Mouse (Mus musculus): ENCODE data around the gene Ipo13. TPM values are rescaled to one million over a fixed set of nuclear protein-coding genes. Genes with fewer than 3 reads are reported as not detected.

Gene Ipo13
- polyA plus RNA-seq, 1 experiment from 2014 or later: 66.9 TPM

GRCm38 (mm10) chr4:117929391-117929881, 14.6 kb upstream of the Ipo13 start, which contains the start of gene Artn:
Artn (minus strand) TSS chr4:117929763.
- Histone ChIP-seq H3K9ac (ENCODE audit: low read depth, low read length) (peak within 1 kb of the TSS; percentile 38; the same call in 1 of the 2 replicates), H3K4me1 (ENCODE audit: control insufficient read depth, insufficient read depth, low read length) (peaks cover 9% of the 10 kb centered on the region), H3K9me3 (replicated peaks; ENCODE audit: control insufficient read depth, low read length, poor library complexity, severe bottlenecking) (no peaks in the 10 kb centered on the region), H3K4me3 (ENCODE audit: low read depth, low read length) (peak within 1 kb of the TSS; percentile 23), H3K27me3 (ENCODE audit: control insufficient read depth, insufficient read depth, low read depth, low read length) (peaks cover 31% of the 10 kb centered on the region), H3K4me2 (ENCODE audit: low read length) (peak within 1 kb of the TSS; percentile 50), H3K36me3 (ENCODE audit: control insufficient read depth, insufficient read depth, low read length) (peaks cover 2% of the 10 kb centered on the region; the same call in 1 of the 2 replicates), H3K27ac (ENCODE audit: low read length) (no peak within 1 kb of the TSS)
- no peak for ATAC-seq
- WGBS: under 1% methylated on average over 32 of the region's 33 CpGs

- no peak overlapping the region for H3K27ac ChIP-seq (ENCODE audit: low read length)
- H3K9ac ChIP-seq (ENCODE audit: low read depth, low read length): no peak overlapping the region
- no peaks in the 10 kb centered on the region for H3K9me3 ChIP-seq (replicated peaks; ENCODE audit: control insufficient read depth, low read length, poor library complexity, severe bottlenecking)
- ATAC-seq: peak; percentile 5; the same call in 1 of the 2 replicates
- H3K4me3 ChIP-seq (ENCODE audit: low read depth, low read length): no peak overlapping the region
- 3% methylated on average over 13 of the region's 13 CpGs for WGBS
- H3K4me1 ChIP-seq (ENCODE audit: control insufficient read depth, insufficient read depth, low read length): peaks cover 9% of the 10 kb centered on the region
- peaks cover 2% of the 10 kb centered on the region; the same call in 1 of the 2 replicates for H3K36me3 ChIP-seq (ENCODE audit: control insufficient read depth, insufficient read depth, low read length)
- peaks cover 31% of the 10 kb centered on the region for H3K27me3 ChIP-seq (ENCODE audit: control insufficient read depth, insufficient read depth, low read depth, low read length)
- peak overlapping the region; percentile 50 for H3K4me2 ChIP-seq (ENCODE audit: low read length)
Observed at GRCm38 (mm10) chr4:117928699-117929241, 14.0 kb upstream of the Ipo13 start.

DNA sequence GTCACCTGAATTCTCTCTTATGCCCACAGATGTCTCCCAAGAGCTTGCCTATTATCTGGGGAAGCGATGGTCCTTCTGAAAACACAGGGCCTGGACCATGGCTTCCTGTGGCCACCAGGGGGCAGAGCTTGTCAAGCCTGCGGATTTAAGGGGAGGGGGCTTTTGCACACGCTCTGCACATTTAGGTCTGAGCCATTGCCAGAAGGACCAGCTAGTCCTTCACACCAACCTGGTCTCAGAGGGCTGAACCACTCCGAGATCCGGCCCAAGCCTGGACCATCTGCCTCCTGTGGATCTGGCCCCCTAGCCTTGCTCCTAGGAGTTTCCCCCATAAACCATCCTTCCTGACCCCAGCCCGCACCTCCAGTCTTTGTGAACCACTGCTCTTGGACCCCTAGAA, 13.4 kb upstream of the Ipo13 start:
- Histone ChIP-seq H3K9ac (ENCODE audit: low read depth, low read length) (no peak overlapping the region), H3K4me1 (ENCODE audit: control insufficient read depth, insufficient read depth, low read length) (peaks cover 9% of the 10 kb centered on the region), H3K36me3 (ENCODE audit: control insufficient read depth, insufficient read depth, low read length) (peaks cover 2% of the 10 kb centered on the region; the same call in 1 of the 2 replicates), H3K4me3 (ENCODE audit: low read depth, low read length) (no peak overlapping the region), H3K9me3 (replicated peaks; ENCODE audit: control insufficient read depth, low read length, poor library complexity, severe bottlenecking) (no peaks in the 10 kb centered on the region), H3K4me2 (ENCODE audit: low read length) (no peak overlapping the region), H3K27me3 (ENCODE audit: control insufficient read depth, insufficient read depth, low read depth, low read length) (peaks cover 31% of the 10 kb centered on the region), H3K27ac (ENCODE audit: low read length) (no peak overlapping the region)
- 14% methylated on average over 6 of the region's 6 CpGs for WGBS
- ATAC-seq: peak; percentile 40

- peak; percentile 79 for ATAC-seq
Observed at GRCm38 (mm10) chr4:117926545-117927482, 12.0 kb upstream of the Ipo13 start.

DNA sequence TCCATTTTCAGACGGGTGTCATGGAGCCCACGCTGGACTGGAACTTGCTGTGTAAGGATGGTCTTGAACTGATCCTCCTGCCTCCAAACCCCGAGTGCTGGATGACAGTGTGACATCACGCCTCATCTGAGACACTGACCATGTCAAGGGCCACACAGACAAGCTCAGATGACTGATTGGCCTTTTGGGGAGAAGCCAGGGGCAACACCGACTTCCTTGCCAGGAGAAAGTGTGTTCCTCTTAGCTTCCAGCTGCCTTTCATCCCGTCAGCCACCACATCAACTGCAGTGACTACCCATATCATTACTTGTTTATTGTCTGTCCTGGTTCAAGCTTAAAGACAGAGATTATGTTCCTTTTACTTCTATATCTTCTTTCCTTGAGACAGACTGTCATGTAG, 10.1 kb upstream of the Ipo13 start:
- peaks cover 9% of the 10 kb centered on the region for H3K4me1 ChIP-seq (ENCODE audit: control insufficient read depth, insufficient read depth, low read length)
- peaks cover 24% of the 10 kb centered on the region for H3K27me3 ChIP-seq (ENCODE audit: control insufficient read depth, insufficient read depth, low read depth, low read length)
- no peak overlapping the region for H3K9ac ChIP-seq (ENCODE audit: low read depth, low read length)
- 69% methylated on average over 4 of the region's 6 CpGs for whole genome bisulfite sequencing
- H3K36me3 ChIP-seq (ENCODE audit: control insufficient read depth, insufficient read depth, low read length): no peaks in the 10 kb centered on the region
- no peak overlapping the region for H3K27ac ChIP-seq (ENCODE audit: low read length)
- H3K4me2 ChIP-seq (ENCODE audit: low read length): no peak overlapping the region
- H3K4me3 ChIP-seq (ENCODE audit: low read depth, low read length): no peak overlapping the region
- no peaks in the 10 kb centered on the region for H3K9me3 ChIP-seq (replicated peaks; ENCODE audit: control insufficient read depth, low read length, poor library complexity, severe bottlenecking)
- no peak for ATAC-seq

More at GRCm38 (mm10) chr4:117926545-117927482, 12.0 kb upstream of the Ipo13 start:
- WGBS: 1% methylated on average over 59 of the region's 71 CpGs
- H3K36me3 ChIP-seq (ENCODE audit: control insufficient read depth, insufficient read depth, low read length): no peaks in the 10 kb centered on the region
- no peaks in the 10 kb centered on the region for H3K9me3 ChIP-seq (replicated peaks; ENCODE audit: control insufficient read depth, low read length, poor library complexity, severe bottlenecking)
- H3K27ac ChIP-seq (ENCODE audit: low read length): no peak overlapping the region
- H3K27me3 ChIP-seq (ENCODE audit: control insufficient read depth, insufficient read depth, low read depth, low read length): peaks cover 31% of the 10 kb centered on the region
- H3K4me3 ChIP-seq (ENCODE audit: low read depth, low read length): peak overlapping the region; percentile 43
- H3K9ac ChIP-seq (ENCODE audit: low read depth, low read length): peak overlapping the region; percentile 78
- H3K4me1 ChIP-seq (ENCODE audit: control insufficient read depth, insufficient read depth, low read length): peaks cover 9% of the 10 kb centered on the region
- peak overlapping the region; percentile 92 for H3K4me2 ChIP-seq (ENCODE audit: low read length)

DNA sequence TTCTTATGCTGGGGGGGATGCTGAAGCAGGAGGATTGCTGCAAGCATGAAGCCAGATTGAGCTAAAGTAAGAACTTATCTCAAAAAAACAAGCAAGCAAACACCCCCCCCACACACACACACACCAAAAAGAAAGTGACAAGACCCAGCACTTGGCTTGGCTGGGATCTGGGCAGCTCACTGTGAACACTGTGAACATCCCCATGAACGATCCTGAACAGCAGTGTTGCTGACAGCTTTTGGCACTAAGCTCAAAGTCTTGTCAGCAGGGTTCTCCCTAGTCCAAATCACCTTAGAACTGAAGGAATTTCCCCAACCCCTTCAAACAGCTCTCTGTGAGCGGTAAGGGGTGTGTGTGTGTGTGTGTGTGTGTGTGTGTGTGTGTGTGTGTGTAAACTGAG, 8.7 kb upstream of the Ipo13 start:
- Histone ChIP-seq H3K4me2 (ENCODE audit: low read length) (no peak overlapping the region), H3K36me3 (ENCODE audit: control insufficient read depth, insufficient read depth, low read length) (no peaks in the 10 kb centered on the region), H3K27me3 (ENCODE audit: control insufficient read depth, insufficient read depth, low read depth, low read length) (peaks cover 11% of the 10 kb centered on the region), H3K4me3 (ENCODE audit: low read depth, low read length) (no peak overlapping the region), H3K9me3 (replicated peaks; ENCODE audit: control insufficient read depth, low read length, poor library complexity, severe bottlenecking) (no peaks in the 10 kb centered on the region), H3K4me1 (ENCODE audit: control insufficient read depth, insufficient read depth, low read length) (peaks cover 2% of the 10 kb centered on the region; the same call in 1 of the 2 replicates), H3K9ac (ENCODE audit: low read depth, low read length) (no peak overlapping the region), H3K27ac (ENCODE audit: low read length) (no peak overlapping the region)
- 46% methylated on average over 2 of the region's 2 CpGs for WGBS
- ATAC-seq: no peak

DNA sequence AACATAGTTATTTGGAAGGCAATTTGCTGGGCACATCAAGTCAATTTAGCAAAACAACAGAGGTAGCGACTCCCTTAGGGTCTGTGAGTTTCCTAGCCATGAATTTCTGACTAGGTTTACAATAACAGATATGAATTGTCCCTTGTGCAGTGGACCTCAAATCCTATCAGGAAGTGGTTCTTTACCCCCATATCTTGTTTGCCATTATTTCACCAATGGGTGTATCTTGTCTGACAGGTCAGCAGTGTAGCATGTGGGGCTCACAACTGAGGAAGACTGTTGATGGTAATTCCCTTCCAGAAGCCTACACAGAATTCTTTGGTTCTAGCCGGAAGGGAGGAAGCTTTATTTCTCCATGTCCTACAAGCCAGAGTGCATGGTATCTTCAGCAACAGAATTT, 6.6 kb upstream of the Ipo13 start:
- no peaks in the 10 kb centered on the region for H3K36me3 ChIP-seq (ENCODE audit: control insufficient read depth, insufficient read depth, low read length)
- H3K27me3 ChIP-seq (ENCODE audit: control insufficient read depth, insufficient read depth, low read depth, low read length): peaks cover 9% of the 10 kb centered on the region
- H3K4me2 ChIP-seq (ENCODE audit: low read length): no peak overlapping the region
- H3K4me1 ChIP-seq (ENCODE audit: control insufficient read depth, insufficient read depth, low read length): no peaks in the 10 kb centered on the region
- no peak overlapping the region for H3K4me3 ChIP-seq (ENCODE audit: low read depth, low read length)
- no peak overlapping the region for H3K27ac ChIP-seq (ENCODE audit: low read length)
- H3K9me3 ChIP-seq (replicated peaks; ENCODE audit: control insufficient read depth, low read length, poor library complexity, severe bottlenecking): no peaks in the 10 kb centered on the region
- no peak for ATAC-seq
- no peak overlapping the region for H3K9ac ChIP-seq (ENCODE audit: low read depth, low read length)
- WGBS: 93% methylated on average over 2 of the region's 2 CpGs

- Histone ChIP-seq H3K9me3 (replicated peaks; ENCODE audit: control insufficient read depth, low read length, poor library complexity, severe bottlenecking) (no peaks in the 10 kb centered on the region), H3K27me3 (ENCODE audit: control insufficient read depth, insufficient read depth, low read depth, low read length) (no peaks in the 10 kb centered on the region), H3K27ac (ENCODE audit: low read length) (no peak overlapping the region), H3K9ac (ENCODE audit: low read depth, low read length) (no peak overlapping the region), H3K36me3 (ENCODE audit: control insufficient read depth, insufficient read depth, low read length) (no peaks in the 10 kb centered on the region), H3K4me3 (ENCODE audit: low read depth, low read length) (no peak overlapping the region), H3K4me1 (ENCODE audit: control insufficient read depth, insufficient read depth, low read length) (peaks cover 9% of the 10 kb centered on the region), H3K4me2 (ENCODE audit: low read length) (no peak overlapping the region)
- WGBS: 89% methylated on average over 5 of the region's 5 CpGs
- ATAC-seq: no peak
Observed at GRCm38 (mm10) chr4:117918762-117919161, 4.0 kb upstream of the Ipo13 start.

GRCm38 (mm10) chr4:117918261-117918660, 3.5 kb upstream of the Ipo13 start:
- WGBS: 74% methylated on average over 3 of the region's 3 CpGs
- ATAC-seq: no peak

More at GRCm38 (mm10) chr4:117918261-117918660, 3.5 kb upstream of the Ipo13 start:
- no peaks in the 10 kb centered on the region for H3K9me3 ChIP-seq (replicated peaks; ENCODE audit: control insufficient read depth, low read length, poor library complexity, severe bottlenecking)
- H3K4me1 ChIP-seq (ENCODE audit: control insufficient read depth, insufficient read depth, low read length): peaks cover 14% of the 10 kb centered on the region
- no peaks in the 10 kb centered on the region for H3K36me3 ChIP-seq (ENCODE audit: control insufficient read depth, insufficient read depth, low read length)
- H3K27me3 ChIP-seq (ENCODE audit: control insufficient read depth, insufficient read depth, low read depth, low read length): no peaks in the 10 kb centered on the region
- no peak overlapping the region for H3K9ac ChIP-seq (ENCODE audit: low read depth, low read length)
- no peak overlapping the region for H3K4me2 ChIP-seq (ENCODE audit: low read length)
- no peak overlapping the region for H3K4me3 ChIP-seq (ENCODE audit: low read depth, low read length)
- H3K27ac ChIP-seq (ENCODE audit: low read length): no peak overlapping the region
